Mouse (Mus musculus) MEL (cell line): Measurements from ENCODE around the gene Krt80. TPM values are rescaled to one million over a fixed set of nuclear protein-coding genes. Genes with fewer than 3 reads are reported as not detected.

Source experiments
- DNase-seq: peaks from one replicate; pipeline ENCODE4 v3.0.0; 2011; ENCODE audit warnings: low read depth, low spot score
- H3K27ac ChIP-seq: 2 replicates; pipeline ENCODE4 v1.5.1; 2012; ENCODE audit warnings: low read depth, mild to moderate bottlenecking, control low read depth, low read length, moderate library complexity; ENCODE audit not compliant: control insufficient read depth
- H3K27me3 ChIP-seq, 2 experiments: fragments of 150-350 bp in 1 of 2; sonication (generic) in 1 of 2; 2 replicates each; pipeline ENCODE4 v1.6.1; 2012; ENCODE audit warnings: low read length in 2 of 2, mild to moderate bottlenecking in 2 of 2, improper control_type of control experiment in 1 of 2, moderate library complexity in 1 of 2; ENCODE audit not compliant: insufficient read depth in 2 of 2, control insufficient read depth in 1 of 2
- H3K36me3 ChIP-seq, 2 experiments: 2 replicates each; pipeline ENCODE4 v1.6.1; 2012 to 2014; ENCODE audit warnings: low read length in 2 of 2, improper control_type of control experiment in 1 of 2, inconsistent platforms in 1 of 2, mild to moderate bottlenecking in 1 of 2; ENCODE audit not compliant: insufficient read depth in 2 of 2, control insufficient read depth in 1 of 2
- H3K4me1 ChIP-seq, 2 experiments: fragments of 150-350 bp in 1 of 2; sonication (generic) in 1 of 2; 2 replicates each; pipeline ENCODE4 v1.6.1; 2012; ENCODE audit warnings: low read length in 2 of 2, improper control_type of control experiment in 1 of 2, mild to moderate bottlenecking in 1 of 2; ENCODE audit not compliant: insufficient read depth in 2 of 2, control insufficient read depth in 1 of 2
- H3K4me3 ChIP-seq, 2 experiments: fragments of 150-350 bp in 1 of 2; sonication (generic) in 1 of 2; 2 replicates each; pipeline ENCODE4 v1.5.1; 2012; ENCODE audit warnings: low read depth in 2 of 2, low read length in 2 of 2, mild to moderate bottlenecking in 2 of 2, moderate library complexity in 2 of 2, control low read depth in 1 of 2, improper control_type of control experiment in 1 of 2; ENCODE audit not compliant: control insufficient read depth in 1 of 2, insufficient read depth in 1 of 2
- H3K79me2 ChIP-seq: 2 replicates; pipeline ENCODE4 v1.6.1; 2012; ENCODE audit warnings: mild to moderate bottlenecking, low read length, moderate library complexity; ENCODE audit not compliant: control insufficient read depth, poor library complexity, insufficient read depth
- H3K9ac ChIP-seq: 2 replicates; pipeline ENCODE4 v1.6.1; 2012; ENCODE audit warnings: low read depth, mild to moderate bottlenecking, control low read depth, low read length, moderate library complexity; ENCODE audit not compliant: control insufficient read depth, poor library complexity, severe bottlenecking
- H3K9me3 ChIP-seq: fragments of 150-350 bp; sonication (generic); replicated peaks from 2 replicates; pipeline ENCODE4 v1.6.1; 2012; ENCODE audit warnings: mild to moderate bottlenecking, low read length, improper control_type of control experiment, moderate library complexity; ENCODE audit not compliant: insufficient read depth
- BHLHE40 ChIP-seq: IDR thresholded peaks from 2 replicates; pipeline ENCODE4 v1.6.1; 2012; ENCODE audit warnings: low read depth, mild to moderate bottlenecking, inconsistent platforms, low read length, improper control_type of control experiment, borderline replicate concordance
- CHD1 ChIP-seq: IDR thresholded peaks from 2 replicates; pipeline ENCODE4 v1.6.1; 2012; ENCODE audit warnings: low read depth, mild to moderate bottlenecking, inconsistent platforms, low read length, improper control_type of control experiment
- CTCF ChIP-seq, 3 experiments: IDR thresholded peaks in 2 of 3; conservative IDR thresholded peaks in 1 of 3; 2 replicates each; pipeline ENCODE4 v1.5.1; 2011 to 2012; ENCODE audit warnings: low read length in 3 of 3, low read depth in 2 of 3, mild to moderate bottlenecking in 2 of 3, improper control_type of control experiment in 1 of 3, inconsistent platforms in 1 of 3, mixed read lengths in 1 of 3, moderate library complexity in 1 of 3; ENCODE audit not compliant: control insufficient read depth in 1 of 3, insufficient read depth in 1 of 3, poor library complexity in 1 of 3, severe bottlenecking in 1 of 3
- EP300 ChIP-seq, 2 experiments: IDR thresholded peaks; 2 replicates each; pipeline ENCODE4 v1.6.1; 2011; ENCODE audit warnings: improper control_type of control experiment in 2 of 2, low read length in 2 of 2, low read depth in 1 of 2, mild to moderate bottlenecking in 1 of 2
- ETS1 ChIP-seq: IDR thresholded peaks from 2 replicates; pipeline ENCODE4 v1.6.1; 2012; ENCODE audit warnings: low read depth, mild to moderate bottlenecking, inconsistent platforms, low read length, improper control_type of control experiment, moderate library complexity
- GABPA ChIP-seq: IDR thresholded peaks from 2 replicates; pipeline ENCODE4 v1.6.1; 2012; ENCODE audit warnings: low read depth, mild to moderate bottlenecking, inconsistent platforms, low read length, improper control_type of control experiment, moderate library complexity
- HCFC1 ChIP-seq: IDR thresholded peaks from 2 replicates; pipeline ENCODE4 v1.6.1; 2012; ENCODE audit warnings: low read depth, mild to moderate bottlenecking, inconsistent platforms, low read length, improper control_type of control experiment, moderate library complexity
- MAFK ChIP-seq: IDR thresholded peaks from 2 replicates; pipeline ENCODE4 v1.6.1; 2011; ENCODE audit warnings: low read depth, mild to moderate bottlenecking, low read length, improper control_type of control experiment, borderline replicate concordance
- MXI1 ChIP-seq: IDR thresholded peaks from 2 replicates; pipeline ENCODE4 v1.6.1; 2011; ENCODE audit warnings: mild to moderate bottlenecking, low read depth, low read length, improper control_type of control experiment
- MYC ChIP-seq: IDR thresholded peaks from 2 replicates; pipeline ENCODE4 v1.6.1; 2011; ENCODE audit warnings: low read depth, mild to moderate bottlenecking, low read length, improper control_type of control experiment, moderate library complexity
- NRF1 ChIP-seq: IDR thresholded peaks from 2 replicates; pipeline ENCODE4 v1.6.1; 2014; ENCODE audit warnings: low read depth, mild to moderate bottlenecking, inconsistent platforms, low read length, improper control_type of control experiment, moderate library complexity; ENCODE audit not compliant: poor library complexity, insufficient read depth, severe bottlenecking
- POLR2A ChIP-seq, 2 experiments: IDR thresholded peaks; 2 replicates each; pipeline ENCODE4 v1.6.1; 2011 to 2012; ENCODE audit warnings: low read length in 2 of 2, mild to moderate bottlenecking in 2 of 2, control low read depth in 1 of 2, improper control_type of control experiment in 1 of 2, low read depth in 1 of 2, moderate library complexity in 1 of 2; ENCODE audit not compliant: control insufficient read depth in 1 of 2, insufficient read depth in 1 of 2, poor library complexity in 1 of 2
- POLR2AphosphoS2 ChIP-seq: IDR thresholded peaks from 2 replicates; pipeline ENCODE4 v1.6.1; 2011; ENCODE audit warnings: low read length, improper control_type of control experiment
- SIN3A ChIP-seq: IDR thresholded peaks from 2 replicates; pipeline ENCODE4 v1.6.1; 2012; ENCODE audit warnings: low read length, improper control_type of control experiment, inconsistent platforms
- SMC3 ChIP-seq: IDR thresholded peaks from 2 replicates; pipeline ENCODE4 v1.6.1; 2011; ENCODE audit warnings: low read depth, low read length, improper control_type of control experiment
- TCF12 ChIP-seq: IDR thresholded peaks from 2 replicates; pipeline ENCODE4 v1.6.1; 2014; ENCODE audit warnings: low read depth, mild to moderate bottlenecking, inconsistent platforms, low read length, improper control_type of control experiment, moderate library complexity
- UBTF ChIP-seq: IDR thresholded peaks from 2 replicates; pipeline ENCODE4 v1.6.1; 2012; ENCODE audit warnings: low read depth, mild to moderate bottlenecking, inconsistent platforms, low read length, improper control_type of control experiment, moderate library complexity, borderline replicate concordance; ENCODE audit not compliant: insufficient read depth
- USF2 ChIP-seq, 2 experiments: IDR thresholded peaks; 2 replicates each; pipeline ENCODE4 v1.6.1; 2011 to 2012; ENCODE audit warnings: improper control_type of control experiment in 2 of 2, low read length in 2 of 2, borderline replicate concordance in 1 of 2, inconsistent platforms in 1 of 2, low read depth in 1 of 2, mild to moderate bottlenecking in 1 of 2; ENCODE audit not compliant: insufficient read depth in 1 of 2
- ZMIZ1 ChIP-seq: IDR thresholded peaks from 2 replicates; pipeline ENCODE4 v1.6.1; 2012; ENCODE audit warnings: low read depth, mild to moderate bottlenecking, inconsistent platforms, low read length, improper control_type of control experiment, moderate library complexity
- ZNF384 ChIP-seq: IDR thresholded peaks from 2 replicates; pipeline ENCODE4 v1.6.1; 2012; ENCODE audit warnings: low read depth, mild to moderate bottlenecking, inconsistent platforms, low read length, improper control_type of control experiment
- polyA plus RNA-seq, 2 experiments: library from polyadenylated mRNA; stranded (reverse) in 1 of 2; unstranded in 1 of 2; fragments of >175 nt in 1 of 2; fragments of >200 nt in 1 of 2; gene quantifications; 2 replicates each; pipeline versions ENCODE4 v1.2.1 to v1.2.4; 2012; ENCODE audit warnings: low replicate concordance in 2 of 2, low read depth in 1 of 2; ENCODE audit not compliant: insufficient read length in 2 of 2, insufficient read depth in 1 of 2, missing spikeins in 1 of 2
- total RNA-seq: library from RNA; depleted of rRNA; stranded (reverse); fragments of 300-350 nt; gene quantifications from 2 replicates; pipeline ENCODE4 v1.2.3, GENCODE M21; 2012

Gene Krt80
- total and polyA plus RNA-seq, 3 experiments: not detected

DNA sequence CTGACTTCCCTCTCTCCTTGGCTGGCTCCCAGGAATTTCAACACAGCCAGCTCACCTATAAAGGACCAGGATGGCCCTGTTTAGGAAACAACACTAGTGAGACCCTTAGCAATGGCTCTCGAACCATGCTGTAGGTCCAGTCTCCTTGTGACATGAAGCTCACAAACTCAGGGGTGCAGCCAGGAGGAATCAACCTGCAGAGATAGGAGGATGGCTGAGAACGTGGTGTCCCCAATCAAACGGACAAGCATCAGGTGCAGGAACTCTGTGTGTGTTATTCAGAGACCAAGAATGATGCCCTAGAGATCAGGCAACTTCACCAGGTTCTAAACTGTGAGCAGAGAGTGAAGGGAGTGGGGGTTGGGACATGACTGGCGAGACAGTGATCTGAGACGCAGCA lies 47.9 kb downstream of the Krt80 start:
- H3K4me3 ChIP-seq: no peak overlapping the region
- TF ChIP-seq EP300 (IDR thresholded peaks at IDR 0.05; ENCODE audit: low read depth in 1 of 2, low read length in 2 of 2) (no peak), NRF1 (no peak), POLR2A (IDR thresholded peaks at IDR 0.05; ENCODE audit: control insufficient read depth in 1 of 2, insufficient read depth in 1 of 2, low read depth in 1 of 2, low read length in 2 of 2, poor library complexity in 1 of 2) (no peak), TCF12 (no peak), BHLHE40 (no peak), GABPA (no peak), POLR2AphosphoS2 (no peak)

DNA sequence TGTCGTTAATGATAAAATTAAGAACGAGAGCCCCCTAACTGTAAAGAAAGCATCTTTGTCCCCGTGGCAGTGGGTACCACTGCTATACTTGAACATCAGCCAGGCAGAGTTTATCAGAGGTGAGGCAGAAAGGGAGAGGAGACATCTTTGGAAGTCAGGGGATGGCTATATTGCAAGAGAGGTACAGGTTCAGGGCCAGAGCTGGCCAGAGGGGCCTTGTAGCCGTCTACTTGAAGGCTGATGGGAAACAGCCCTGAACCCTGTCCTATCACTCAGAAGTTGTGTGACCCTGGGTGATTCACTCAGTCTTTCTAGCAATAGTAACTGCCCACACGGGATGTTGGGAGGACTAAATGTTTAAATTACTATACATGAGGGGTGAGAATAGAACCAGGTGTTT lies 48.8 kb downstream of the Krt80 start:
- H3K4me3 ChIP-seq: no peak overlapping the region
- no peaks in the 10 kb centered on the region for H3K9me3 ChIP-seq
- H3K9ac ChIP-seq: no peak overlapping the region
- H3K36me3 ChIP-seq: peaks cover 0 to 40% of the 10 kb centered on the region in 2 experiments; a peak in 2 of 4 replicates
- TF ChIP-seq TCF12 (no peak), UBTF (no peak), CHD1 (no peak), SIN3A (no peak; the same call in 1 of the 2 replicates), EP300 (IDR thresholded peaks at IDR 0.05; ENCODE audit: low read depth in 1 of 2, low read length in 2 of 2) (no peak), MXI1 (no peak), CTCF (IDR thresholded peaks at IDR 0.05 in 2 of 3, conservative IDR thresholded peaks at IDR 0.05 in 1 of 3; ENCODE audit: control insufficient read depth in 1 of 3, insufficient read depth in 1 of 3, low read depth in 2 of 3, low read length in 3 of 3, poor library complexity in 1 of 3, severe bottlenecking in 1 of 3) (no peak), ZNF384 (no peak; the same call in 1 of the 2 replicates), BHLHE40 (no peak), ZMIZ1 (no peak), NRF1 (no peak), POLR2A (IDR thresholded peaks at IDR 0.05; ENCODE audit: control insufficient read depth in 1 of 2, insufficient read depth in 1 of 2, low read depth in 1 of 2, low read length in 2 of 2, poor library complexity in 1 of 2) (no peak), HCFC1 (no peak), GABPA (no peak), MYC (no peak), ETS1 (no peak), SMC3 (no peak), MAFK (no peak), USF2 (IDR thresholded peaks at IDR 0.05; ENCODE audit: borderline replicate concordance in 1 of 2, insufficient read depth in 1 of 2, low read depth in 1 of 2, low read length in 2 of 2) (no peak)
- TF ChIP-seq, all 39 proteins: peak for 0
- DNase-seq: no peak
- Histone ChIP-seq H3K79me2 (no peaks in the 10 kb centered on the region), H3K27ac (no peak overlapping the region), H3K27me3 (no peaks in the 10 kb centered on the region), H3K4me1 (peaks cover 28 to 55% of the 10 kb centered on the region in 2 experiments)

More for the DNA sequence above, 47.9 kb downstream of the Krt80 start:
- H3K36me3 ChIP-seq: peaks cover 0 to 37% of the 10 kb centered on the region in 2 experiments; a peak in 2 of 4 replicates
- H3K27ac ChIP-seq: no peak overlapping the region
- H3K27me3 ChIP-seq: no peaks in the 10 kb centered on the region
- H3K4me1 ChIP-seq: peaks cover 23 to 46% of the 10 kb centered on the region in 2 experiments
- no peaks in the 10 kb centered on the region for H3K79me2 ChIP-seq
- no peak for DNase-seq
- no peaks in the 10 kb centered on the region for H3K9me3 ChIP-seq
- no peak overlapping the region for H3K9ac ChIP-seq
